Mouse (Mus musculus) small intestine, adult 2 months (tissue): ENCODE measurements around the gene Gpc6.

ENCODE experiments used
- CTCF ChIP-seq: fragments of 200-500 bp; IDR thresholded peaks from 2 replicates; pipeline ENCODE4 v1.5.1; 2012; ENCODE audit warnings: low read depth, mild to moderate bottlenecking, control low read depth, inconsistent platforms, low read length, moderate library complexity, mixed read lengths; ENCODE audit not compliant: insufficient replicate concordance, insufficient read length; ENCODE audit errors: extremely low read depth
- POLR2A ChIP-seq: fragments of 200-500 bp; IDR thresholded peaks from 2 replicates; pipeline ENCODE4 v1.6.1; 2012; ENCODE audit warnings: low read depth, mild to moderate bottlenecking, control low read depth, inconsistent platforms, low read length, moderate library complexity

GRCm38 (mm10) chr14:117956051-117956450 lies 1030.9 kb downstream of the Gpc6 start:
- TF ChIP-seq CTCF (no peak), POLR2A (no peak)
